Mouse (Mus musculus): ENCODE data around the gene Syk.

DNA sequence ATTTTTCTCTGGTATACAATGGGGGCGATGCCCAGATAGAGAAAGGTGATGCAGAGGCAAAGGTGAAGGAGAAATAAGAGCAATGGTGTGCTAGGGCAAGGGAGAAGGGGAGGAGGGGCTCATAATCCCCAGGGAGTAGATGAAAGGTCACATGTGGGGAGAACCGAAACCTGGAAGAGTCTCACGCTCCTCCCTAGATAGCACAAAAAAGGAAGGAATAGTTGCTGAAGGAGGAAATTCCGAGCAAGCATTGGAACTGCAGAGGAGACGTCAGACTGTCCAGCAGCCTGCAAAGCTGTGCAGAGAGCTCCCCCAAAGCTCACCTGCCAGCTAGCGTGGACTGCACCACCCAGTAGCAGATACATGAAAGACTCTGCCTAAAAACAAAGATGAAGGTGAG is 7.5 kb upstream of the Syk start:
- TF ChIP-seq CTCF (IDR thresholded peaks at IDR 0.05; ENCODE audit: borderline replicate concordance, control insufficient read depth, extremely low read depth, insufficient read depth, low read length, poor library complexity) (no peak), POLR2A (IDR thresholded peaks at IDR 0.05; ENCODE audit: control insufficient read depth, extremely low read depth, insufficient read depth, low read length, poor library complexity) (no peak)
